Mouse (Mus musculus) hindbrain, embryonic 14.5 days (tissue): ENCODE measurements around the gene Pitpnc1. TPM values are rescaled to one million over a fixed set of nuclear protein-coding genes. Genes with fewer than 3 reads are reported as not detected.

Experiments
- ATAC-seq: fragments of 200-750 bp; cut with Nextera tagmentation; 2 replicates; pipeline ENCODE4 v1.8.0; 2017; ENCODE audit warnings: moderate number of reproducible peaks, mild to moderate bottlenecking, moderate TSS enrichment, moderate library complexity; ENCODE audit not compliant: low FRiP score
- DNase-seq: peaks from one replicate; pipeline ENCODE4 v3.0.0-alpha.2; 2015; ENCODE audit warnings: low spot score
- H3K27ac ChIP-seq: fragments of 300-500 bp; sonication (generic); 2 replicates; pipeline ENCODE4 v1.5.1; 2014; ENCODE audit warnings: mild to moderate bottlenecking, moderate library complexity
- H3K27me3 ChIP-seq: fragments of 300-500 bp; sonication (generic); 2 replicates; pipeline ENCODE4 v1.6.1; 2014; ENCODE audit warnings: mild to moderate bottlenecking, low read length, mixed read lengths; ENCODE audit not compliant: control insufficient read depth, insufficient read depth
- H3K36me3 ChIP-seq: fragments of 300-500 bp; sonication (generic); replicated peaks from 2 replicates; pipeline ENCODE4 v1.6.1; 2014; ENCODE audit not compliant: control insufficient read depth, insufficient read depth
- H3K4me1 ChIP-seq: fragments of 300-500 bp; sonication (generic); replicated peaks from 2 replicates; pipeline ENCODE4 v1.6.1; 2014; ENCODE audit warnings: antibody characterized with exemption, low read length, mixed read lengths; ENCODE audit not compliant: control insufficient read depth, insufficient read depth
- H3K4me2 ChIP-seq: fragments of 300-500 bp; sonication (generic); replicated peaks from 2 replicates; pipeline ENCODE4 v1.6.1; 2014; ENCODE audit warnings: mild to moderate bottlenecking, moderate library complexity
- H3K4me3 ChIP-seq: fragments of 300-500 bp; sonication (generic); replicated peaks from 2 replicates; pipeline ENCODE4 v1.5.1; 2014; ENCODE audit warnings: mild to moderate bottlenecking, low read length
- H3K9ac ChIP-seq: fragments of 300-500 bp; sonication (generic); 2 replicates; pipeline ENCODE4 v1.6.1; 2014
- H3K9me3 ChIP-seq: fragments of 300-500 bp; sonication (generic); 2 replicates; pipeline ENCODE4 v1.6.1; 2016; ENCODE audit warnings: low read length; ENCODE audit not compliant: control insufficient read depth
- WGBS: fragments of 180-500 bp; shearing (Covaris S2); extraction: QIAGEN DNeasy Blood & Tissue Kit; methylation state at CpG from one replicate; pipeline ENCODE4 v1.1.7; 2014; 5-methylcytosine and 5-hydroxymethylcytosine counted together
- polyA plus RNA-seq: library from polyadenylated mRNA; unstranded; fragments of >200 nt; fragmentation: Nextera tagmentation; extraction: Ambion mirVana; gene quantifications from 2 replicates; pipeline ENCODE4 v1.2.1, GENCODE M21; 2014

Gene Pitpnc1
- polyA plus RNA-seq, 1 experiment from 2014 or later: 43.3 TPM

DNA sequence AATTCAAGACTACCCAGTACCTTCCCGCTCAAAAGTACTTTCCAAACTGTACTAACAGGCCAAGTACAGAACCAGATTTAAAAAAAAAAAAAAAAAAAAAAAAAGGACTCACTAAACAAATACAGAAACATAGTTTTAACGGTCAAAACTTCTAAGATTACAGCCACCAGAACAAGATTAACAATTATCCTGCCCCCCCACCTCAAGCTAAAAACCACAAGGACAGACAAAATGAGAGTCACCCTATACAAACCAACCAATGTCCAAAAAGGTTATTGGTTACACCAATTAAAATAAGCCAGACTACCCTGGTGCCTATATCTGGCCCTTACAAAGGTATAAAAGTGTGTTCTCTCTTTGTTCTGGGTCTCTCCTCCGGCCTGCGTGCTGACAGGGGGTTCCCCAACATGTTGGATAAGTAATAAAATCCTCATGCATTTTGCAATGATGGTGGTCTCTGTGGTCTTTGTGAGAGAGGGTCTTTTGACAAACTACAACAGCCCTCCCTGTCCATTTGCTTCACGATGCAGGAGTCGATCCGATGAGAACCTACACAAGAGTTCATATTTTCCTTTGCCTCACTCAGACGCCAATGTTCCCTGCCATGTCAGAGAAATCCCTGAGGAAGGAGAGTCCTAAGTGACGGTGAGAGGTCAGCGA lies 54.5 kb downstream of the Pitpnc1 start:
- peaks cover 33% of the 10 kb centered on the region for H3K4me1 ChIP-seq
- DNase-seq: no peak
- no peak for ATAC-seq
- H3K36me3 ChIP-seq: no peaks in the 10 kb centered on the region
- no peak overlapping the region for H3K4me3 ChIP-seq
- H3K27ac ChIP-seq: peak overlapping the region; percentile 71
- H3K9ac ChIP-seq: 0 out of 2 replicates have a peak overlapping the region, but pooled peaks have one; percentile 6
- H3K27me3 ChIP-seq: no peaks in the 10 kb centered on the region
- H3K9me3 ChIP-seq: no peaks in the 10 kb centered on the region
- peak overlapping the region; percentile 29 for H3K4me2 ChIP-seq
- 32% methylated on average over 10 of the region's 10 CpGs for WGBS

DNA sequence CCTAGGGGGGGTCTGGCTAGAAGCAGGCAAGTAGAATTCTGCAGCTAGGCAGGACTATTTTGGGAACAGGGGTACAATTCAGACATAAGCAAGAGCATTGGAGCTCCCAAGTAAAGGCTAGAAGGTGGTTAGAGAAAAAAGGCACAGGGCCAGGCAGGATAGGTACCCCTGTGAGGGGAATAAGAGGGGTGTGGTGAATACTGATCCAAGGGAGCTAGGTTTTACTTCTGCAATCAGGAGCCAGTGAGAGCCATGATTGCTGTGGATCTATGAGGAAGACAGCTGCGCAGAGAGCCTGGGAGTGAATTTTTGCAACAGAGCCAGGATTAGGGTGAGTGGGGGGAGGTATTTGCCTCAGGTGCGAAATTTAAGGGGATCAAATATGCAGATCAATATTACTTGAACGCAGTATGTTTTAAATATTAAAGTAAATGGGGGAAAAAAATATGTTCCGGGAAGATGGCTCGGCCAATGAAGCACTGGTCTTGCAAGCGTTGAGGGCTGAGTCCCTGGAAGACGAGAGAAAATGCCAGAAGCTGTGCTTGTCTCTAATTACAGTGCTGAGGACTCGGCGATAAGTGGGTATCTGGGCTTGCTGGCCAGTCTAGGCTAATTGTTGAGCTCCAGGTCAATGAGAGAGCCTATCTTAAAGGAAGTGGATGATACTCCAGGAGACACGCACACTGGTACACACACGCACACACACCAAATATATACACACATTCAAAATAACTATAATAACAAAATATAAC lies 55.3 kb downstream of the Pitpnc1 start:
- Histone ChIP-seq H3K4me3 (no peak overlapping the region), H3K9ac (no peak overlapping the region), H3K36me3 (no peaks in the 10 kb centered on the region), H3K4me2 (no peak overlapping the region), H3K27ac (peak overlapping the region; percentile 16; the same call in 1 of the 2 replicates), H3K27me3 (no peaks in the 10 kb centered on the region), H3K4me1 (peaks cover 33% of the 10 kb centered on the region), H3K9me3 (no peaks in the 10 kb centered on the region)
- WGBS: 77% methylated on average over 11 of the region's 11 CpGs
- DNase-seq (no peak), ATAC-seq (no peak)

DNA sequence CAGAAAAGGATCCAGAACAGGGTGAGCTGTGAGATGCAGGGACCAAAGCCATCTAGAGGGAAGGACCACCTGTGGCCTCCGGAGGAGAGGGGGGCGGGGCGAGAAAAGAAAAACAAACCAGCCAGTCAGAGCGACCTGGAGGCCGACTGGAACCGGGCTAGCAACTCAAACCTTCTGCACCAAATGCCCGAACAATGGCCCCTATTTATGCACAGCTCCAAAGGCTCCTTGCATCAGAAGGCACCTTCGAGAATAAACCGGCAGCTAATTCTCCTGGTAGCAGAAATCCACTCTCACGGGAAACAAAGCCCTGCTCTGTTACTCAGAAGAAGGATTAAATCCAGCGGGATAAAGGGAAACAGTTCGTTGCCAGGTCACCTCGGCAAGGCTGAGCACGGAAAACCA lies 57.2 kb downstream of the Pitpnc1 start:
- ATAC-seq: peak; percentile 56
- peaks cover 33% of the 10 kb centered on the region for H3K4me1 ChIP-seq
- peak overlapping the region; percentile 33; the same call in 1 of the 2 replicates for H3K9ac ChIP-seq
- WGBS: under 1% methylated on average over 14 of the region's 14 CpGs
- H3K27ac ChIP-seq: peak overlapping the region; percentile 73
- peak overlapping the region; percentile 15 for H3K4me3 ChIP-seq
- no peaks in the 10 kb centered on the region for H3K27me3 ChIP-seq
- peak; percentile 64 for DNase-seq
- no peaks in the 10 kb centered on the region for H3K9me3 ChIP-seq
- no peaks in the 10 kb centered on the region for H3K36me3 ChIP-seq
- H3K4me2 ChIP-seq: peak overlapping the region; percentile 53

DNA sequence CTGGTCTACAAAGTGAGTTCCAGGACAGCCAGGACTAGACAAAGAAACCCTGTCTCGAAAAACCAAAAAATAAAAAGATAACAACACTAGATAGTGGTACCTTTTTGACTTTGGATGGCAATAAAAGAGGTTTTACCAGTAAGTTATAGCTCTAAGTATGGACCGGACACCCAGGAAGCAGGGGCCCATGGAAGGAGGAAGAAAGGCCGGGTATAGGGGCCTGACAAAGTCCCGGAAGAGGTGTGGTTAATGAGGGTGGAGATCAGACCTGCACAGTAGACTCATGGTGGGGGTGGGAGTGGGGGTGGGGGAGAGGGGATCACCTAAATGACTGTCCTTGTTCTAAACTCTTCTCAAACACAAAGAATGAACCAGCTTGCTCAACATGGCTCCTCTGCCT lies 58.4 kb downstream of the Pitpnc1 start:
- 93% methylated on average over 4 of the region's 4 CpGs for WGBS
- Histone ChIP-seq H3K27me3 (no peaks in the 10 kb centered on the region), H3K36me3 (no peaks in the 10 kb centered on the region), H3K9ac (no peak overlapping the region), H3K4me2 (no peak overlapping the region), H3K4me3 (no peak overlapping the region), H3K4me1 (peaks cover 31% of the 10 kb centered on the region), H3K27ac (no peak overlapping the region), H3K9me3 (no peaks in the 10 kb centered on the region)
- DNase-seq (no peak), ATAC-seq (no peak)

DNA sequence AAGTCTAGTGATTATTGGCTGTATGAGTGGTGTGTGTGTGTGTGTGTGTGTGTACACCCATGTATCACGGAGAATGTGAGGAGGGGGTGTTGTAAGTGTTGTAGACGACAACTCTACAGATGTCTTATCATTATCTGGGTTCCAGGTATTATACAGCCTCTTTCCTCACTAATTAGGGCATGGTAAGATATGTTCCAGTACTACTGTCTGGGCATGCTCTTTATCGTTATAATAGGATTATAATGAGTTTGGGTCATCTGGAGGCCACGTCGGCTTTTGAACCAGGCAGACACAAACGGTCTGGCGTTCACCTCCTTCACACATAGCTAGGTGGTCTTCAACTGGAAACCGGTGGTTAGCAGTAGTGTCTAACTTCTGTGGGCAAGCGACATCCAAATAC lies 58.9 kb downstream of the Pitpnc1 start:
- H3K36me3 ChIP-seq: no peaks in the 10 kb centered on the region
- ATAC-seq: no peak

DNA sequence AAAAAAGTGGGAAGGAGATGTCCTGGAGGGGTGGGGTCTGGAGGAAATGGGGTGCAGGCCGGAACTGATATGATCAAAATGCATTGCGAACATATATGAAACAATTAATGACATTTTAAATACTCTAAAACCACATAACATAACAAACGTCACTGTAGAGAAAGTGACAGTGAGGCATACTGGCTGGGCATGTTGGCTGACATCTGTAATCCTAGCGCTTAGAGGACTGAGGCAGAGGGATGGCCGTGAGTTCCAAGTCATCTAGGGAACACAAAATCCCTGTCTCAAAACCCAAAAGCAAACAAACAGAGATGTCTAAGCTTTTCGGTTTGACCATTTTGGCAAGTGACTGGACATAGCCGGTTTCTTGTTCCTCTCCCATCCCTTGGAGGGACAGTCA lies 59.7 kb downstream of the Pitpnc1 start:
- Histone ChIP-seq H3K27me3 (no peaks in the 10 kb centered on the region), H3K27ac (no peak overlapping the region), H3K36me3 (no peaks in the 10 kb centered on the region), H3K4me1 (peaks cover 19% of the 10 kb centered on the region), H3K9ac (no peak overlapping the region), H3K4me3 (no peak overlapping the region), H3K4me2 (no peak overlapping the region), H3K9me3 (no peaks in the 10 kb centered on the region)
- WGBS: 86% methylated on average over 7 of the region's 7 CpGs
- DNase-seq (no peak), ATAC-seq (no peak)

More for the DNA sequence above, 58.9 kb downstream of the Pitpnc1 start:
- H3K9me3 ChIP-seq: no peaks in the 10 kb centered on the region
- WGBS: 77% methylated on average over 9 of the region's 9 CpGs
- no peaks in the 10 kb centered on the region for H3K27me3 ChIP-seq
- peaks cover 26% of the 10 kb centered on the region for H3K4me1 ChIP-seq
- H3K27ac ChIP-seq: no peak overlapping the region
- H3K4me3 ChIP-seq: no peak overlapping the region
- no peak for DNase-seq
- no peak overlapping the region for H3K4me2 ChIP-seq
- H3K9ac ChIP-seq: no peak overlapping the region

DNA sequence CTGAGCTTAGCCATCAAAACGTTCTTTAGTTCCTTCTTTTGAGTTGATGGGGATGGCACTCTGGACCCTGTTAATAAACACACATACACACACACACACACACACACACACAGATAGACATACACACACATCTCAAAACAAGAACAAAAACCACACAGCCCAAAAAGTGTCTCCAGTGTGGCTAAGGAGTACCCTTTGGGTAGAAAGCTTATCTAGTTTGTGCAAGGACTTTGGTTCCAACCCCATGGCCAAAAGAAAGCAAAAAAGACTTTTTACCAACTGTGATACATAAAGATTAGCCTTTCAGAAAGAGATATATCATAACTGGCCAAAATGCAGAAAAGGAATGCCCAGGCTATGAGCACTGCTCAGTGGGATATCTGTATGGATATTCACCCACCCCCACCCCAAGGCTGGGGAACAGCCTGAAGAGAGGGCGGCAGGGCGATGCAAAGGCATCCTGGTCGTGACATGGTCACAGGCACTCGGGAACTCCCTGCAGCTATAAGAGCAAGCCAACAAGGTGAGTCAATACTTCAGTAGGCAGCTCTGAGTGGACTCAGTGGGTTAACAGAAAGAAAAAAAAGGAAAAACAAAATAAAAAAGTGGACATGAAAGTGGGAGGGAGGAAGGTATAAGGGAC lies 60.3 kb downstream of the Pitpnc1 start:
- Histone ChIP-seq H3K9ac (no peak overlapping the region), H3K27ac (no peak overlapping the region), H3K4me1 (peaks cover 19% of the 10 kb centered on the region), H3K9me3 (no peaks in the 10 kb centered on the region), H3K4me3 (no peak overlapping the region), H3K27me3 (no peaks in the 10 kb centered on the region), H3K4me2 (no peak overlapping the region), H3K36me3 (no peaks in the 10 kb centered on the region)
- ATAC-seq: no peak
- WGBS: 69% methylated on average over 5 of the region's 5 CpGs
- no peak for DNase-seq

DNA sequence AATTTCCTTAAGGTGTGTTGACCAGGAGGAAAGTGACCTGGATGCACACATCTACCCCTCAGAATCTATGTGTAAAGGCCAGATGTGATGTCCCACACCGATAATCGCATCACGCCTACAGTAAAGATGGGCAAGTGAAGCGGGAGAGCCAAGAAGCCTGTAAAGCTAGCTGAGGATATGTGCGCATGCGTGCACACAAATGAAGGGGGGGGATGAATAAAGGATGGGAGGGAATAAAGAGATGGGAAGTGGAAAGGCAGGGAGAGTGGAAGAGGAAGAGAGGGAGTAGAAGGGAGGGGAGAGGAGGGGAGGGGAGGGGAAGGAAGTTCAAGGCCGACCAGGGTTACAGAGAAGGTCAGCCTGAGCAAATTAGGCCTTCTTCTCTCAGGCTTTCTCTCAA lies 61.6 kb downstream of the Pitpnc1 start:
- Histone ChIP-seq H3K9me3 (no peaks in the 10 kb centered on the region), H3K9ac (no peak overlapping the region), H3K4me2 (no peak overlapping the region), H3K4me3 (no peak overlapping the region), H3K4me1 (peaks cover 10% of the 10 kb centered on the region), H3K27me3 (no peaks in the 10 kb centered on the region), H3K27ac (no peak overlapping the region), H3K36me3 (no peaks in the 10 kb centered on the region)
- 95% methylated on average over 7 of the region's 7 CpGs for WGBS
- ATAC-seq: no peak
- no peak for DNase-seq

DNA sequence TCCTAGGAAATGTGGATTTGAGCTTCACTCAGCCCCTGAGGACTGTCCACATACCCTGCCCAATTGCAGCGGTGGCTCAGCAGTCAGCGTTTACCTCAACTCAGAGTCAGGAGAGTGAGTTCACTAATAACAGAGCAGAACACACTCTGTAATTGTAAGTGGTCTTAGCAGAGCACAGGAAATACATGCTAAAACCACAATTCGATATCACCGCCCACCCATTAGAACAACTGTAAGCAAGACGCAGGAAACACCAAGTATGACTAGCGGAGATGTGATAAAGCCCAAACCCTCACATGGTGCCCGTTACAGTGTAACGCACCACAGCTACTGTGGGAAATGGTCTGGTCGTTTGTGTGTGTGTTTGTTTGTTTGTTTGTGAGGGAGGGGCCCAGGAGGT lies 62.8 kb downstream of the Pitpnc1 start:
- peaks cover 4% of the 10 kb centered on the region; the same call in 1 of the 2 replicates for H3K4me1 ChIP-seq
- H3K27ac ChIP-seq: no peak overlapping the region
- H3K9me3 ChIP-seq: no peaks in the 10 kb centered on the region
- no peak overlapping the region for H3K4me2 ChIP-seq
- no peaks in the 10 kb centered on the region for H3K36me3 ChIP-seq
- 92% methylated on average over 9 of the region's 9 CpGs for WGBS
- ATAC-seq: no peak
- DNase-seq: no peak
- H3K27me3 ChIP-seq: no peaks in the 10 kb centered on the region
- H3K4me3 ChIP-seq: no peak overlapping the region
- no peak overlapping the region for H3K9ac ChIP-seq
